ENCODE assay signal across 14 mouse cellular contexts in the genomic region with DNA sequence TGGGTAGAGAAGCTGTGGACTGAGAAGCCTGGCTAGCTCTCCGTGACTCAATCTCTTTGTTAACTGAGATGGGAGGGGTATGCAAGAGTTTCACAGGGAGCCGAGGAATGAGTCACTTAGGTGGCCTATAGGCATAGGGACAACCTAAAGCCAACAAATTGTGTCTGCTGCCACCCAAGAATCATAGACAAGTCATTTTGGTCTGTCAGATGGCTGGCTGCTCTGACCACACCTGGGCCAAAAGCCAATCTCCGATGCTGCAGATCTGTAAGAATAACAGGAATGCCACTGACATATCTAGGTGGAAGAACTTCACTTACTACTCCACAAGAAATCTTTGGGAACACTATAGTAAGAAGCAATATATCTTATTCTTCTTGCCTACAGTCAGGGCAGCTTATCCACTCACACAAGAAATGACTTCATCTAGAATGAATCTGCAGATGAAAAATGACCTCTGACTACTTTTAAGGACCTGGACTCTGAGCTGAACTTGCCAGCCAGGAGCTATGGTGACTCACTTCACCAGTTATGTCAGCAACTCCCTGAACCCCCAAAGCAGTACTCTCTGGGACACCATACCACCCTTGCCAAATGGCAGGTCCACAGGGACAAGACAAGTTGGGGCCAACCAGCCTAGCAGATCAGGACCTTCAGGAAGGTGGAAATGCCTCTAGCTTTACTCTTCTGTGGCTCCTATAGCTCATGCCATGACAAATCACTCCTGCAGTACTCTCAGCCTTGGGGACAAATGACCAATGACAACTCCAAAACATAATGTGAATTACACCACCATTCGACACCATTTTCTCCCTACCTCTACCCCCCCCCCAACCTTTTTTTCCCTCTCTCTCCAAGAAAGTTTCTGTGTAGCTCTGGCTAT. TPM values are rescaled to one million over a fixed set of nuclear protein-coding genes. Genes with fewer than 3 reads are reported as not detected.
DNase-seq lines count a peak whose midpoint lies in the region; ATAC-seq and TF ChIP-seq lines count a peak whose summit lies in the region.
"Had no signal": no experiment of that assay in that cellular context is flagged by ENCODE, and none has a peak within 500 bp of the region (broad histone marks: within the 10 kb centered on the region; RNA-seq: fewer than 3 reads in every experiment).

No protein-coding gene starts in this region.

- ATAC-seq in stomach, embryonic 16.5 days (ENCODE audit: insufficient read depth, low FRiP score) = no peak
- ATAC-seq: activated CD4-positive, CD25-positive, alpha-beta regulatory T cell, adult 4 months; inflammation-experienced regulatory T-cells, adult 6 months had no signal

- H3K9me3 ChIP-seq in stomach, embryonic 16.5 days (replicated peaks; ENCODE audit: control insufficient read depth, low read length) = no peaks in the 10 kb centered on the region
- H3K9me3 ChIP-seq: midbrain, embryonic 12.5 days had no signal

- peaks cover 69% of the 10 kb centered on the region for H3K36me3 ChIP-seq in heart, adult 2 months (ENCODE audit: control insufficient read depth, insufficient read depth, low read length)
- peaks cover 30% of the 10 kb centered on the region for H3K36me3 ChIP-seq in liver, adult 2 months (ENCODE audit: control insufficient read depth, insufficient read depth, low read length)
- H3K36me3 ChIP-seq in stomach, embryonic 16.5 days (ENCODE audit: control insufficient read depth, insufficient read depth, low read length) = peaks cover 12% of the 10 kb centered on the region; the same call in 1 of the 2 replicates

- TF ChIP-seq EP300 in heart, adult 2 months (IDR thresholded peaks at IDR 0.05; ENCODE audit: insufficient read depth, low read depth, low read length) = no peak

- no peak for TF ChIP-seq POLR2A in heart, adult 2 months (IDR thresholded peaks at IDR 0.05; ENCODE audit: insufficient read depth, low read depth, low read length)
- no peak for TF ChIP-seq POLR2A in liver, adult 2 months (IDR thresholded peaks at IDR 0.05; ENCODE audit: extremely low read depth, insufficient read depth, low read length)

- no peak for TF ChIP-seq CTCF in heart, adult 2 months (IDR thresholded peaks at IDR 0.05)
- TF ChIP-seq CTCF in liver, adult 2 months (IDR thresholded peaks at IDR 0.05; ENCODE audit: low read depth, low read length) = no peak

- H3K27ac ChIP-seq in heart, adult 2 months = peak overlapping the region; percentile 46
- peak overlapping the region; percentile 13 for H3K27ac ChIP-seq in liver, adult 2 months (replicated peaks; ENCODE audit: insufficient read depth, low read depth, low read length)
- H3K27ac ChIP-seq in stomach, embryonic 16.5 days (ENCODE audit: low read length) = peak overlapping the region; percentile 54
- H3K27ac ChIP-seq: midbrain, embryonic 12.5 days had no signal

- DNase-seq in heart, adult 2 months = peak in 1 of 2 experiments; percentile 31
- DNase-seq in heart, postnatal 4 days = no peak
- peak; percentile 76 for DNase-seq in liver, adult 2 months (ENCODE audit: extremely low read depth, low read depth, low spot score)
- DNase-seq in liver = no peak
- DNase-seq in adrenal gland, postnatal 25 days = peak; percentile 45
- no peak for DNase-seq in testis, postnatal 10 days (ENCODE audit: low spot score)
- DNase-seq in right cerebral cortex, postnatal 25 days = no peak
- DNase-seq: lung, adult 2 months had no signal

- intact Hi-C loops in heart, adult 2 months (cut with DNase I) = no loop called here

- WGBS in heart, adult 2 months = 38% methylated on average over 4 of the region's 4 CpGs
- WGBS in liver, adult 2 months = 60% methylated on average over 4 of the region's 4 CpGs
- WGBS in stomach, embryonic 16.5 days = 59% methylated on average over 4 of the region's 4 CpGs

- H3K4me1 ChIP-seq in heart, adult 2 months (ENCODE audit: control insufficient read depth, insufficient read depth, low read length) = peaks cover 37% of the 10 kb centered on the region
- H3K4me1 ChIP-seq in liver, adult 2 months (ENCODE audit: control insufficient read depth, insufficient read depth, low read length) = peaks cover 53% of the 10 kb centered on the region
- H3K4me1 ChIP-seq in stomach, embryonic 16.5 days (ENCODE audit: control insufficient read depth, insufficient read depth, low read length) = peaks cover 40% of the 10 kb centered on the region

- H3K79me2 ChIP-seq in heart, adult 2 months (replicated peaks; ENCODE audit: control insufficient read depth, insufficient read depth, low read length) = peaks cover 21% of the 10 kb centered on the region
- peaks cover 54% of the 10 kb centered on the region for H3K79me2 ChIP-seq in liver, adult 2 months (ENCODE audit: control insufficient read depth, insufficient read depth, low read length)

- no peak overlapping the region for H3K4me2 ChIP-seq in stomach, embryonic 16.5 days (ENCODE audit: low read depth, low read length)
- H3K4me2 ChIP-seq: midbrain, embryonic 12.5 days had no signal

- no peak overlapping the region; the same call in 1 of the 2 replicates for H3K4me3 ChIP-seq in heart, adult 2 months
- no peak overlapping the region for H3K4me3 ChIP-seq in liver, adult 2 months (ENCODE audit: insufficient read depth, low read depth, low read length)
- no peak overlapping the region for H3K4me3 ChIP-seq in stomach, embryonic 16.5 days (replicated peaks; ENCODE audit: low read length)
- H3K4me3 ChIP-seq: midbrain, embryonic 12.5 days had no signal

- no peak overlapping the region for H3K9ac ChIP-seq in heart, adult 2 months (ENCODE audit: low read depth, low read length)
- no peak overlapping the region for H3K9ac ChIP-seq in liver, adult 2 months (ENCODE audit: low read depth, low read length)
- H3K9ac ChIP-seq in stomach, embryonic 16.5 days (ENCODE audit: low read length) = no peak overlapping the region
- H3K9ac ChIP-seq: midbrain, embryonic 12.5 days had no signal

- H3K27me3 ChIP-seq in heart, adult 2 months (ENCODE audit: control insufficient read depth, insufficient read depth, low read length) = no peaks in the 10 kb centered on the region
- no peaks in the 10 kb centered on the region for H3K27me3 ChIP-seq in liver, adult 2 months (ENCODE audit: control insufficient read depth, insufficient read depth, low read length)
- H3K27me3 ChIP-seq in stomach, embryonic 16.5 days (ENCODE audit: control insufficient read depth, insufficient read depth, low read length) = no peaks in the 10 kb centered on the region
- H3K27me3 ChIP-seq: midbrain, embryonic 12.5 days had no signal

RNA-seq across cellular contexts. Expression of gene Csnk1d, which starts 6.4 kb away (rescaled TPM):
- 10 to 100 TPM; 48.7 to 55.9 TPM for total RNA-seq in heart, adult 2 months (2021)
- 33.9 and 45.6 TPM in 2 replicates for polyA plus RNA-seq in heart, adult 2 months (2012; rRNA removed)
- 10 to 100 TPM; 84.4 to 91.9 TPM for total RNA-seq in heart, postnatal 4 days (2021)
- 28.3 and 31.8 TPM in 2 replicates for total RNA-seq in liver, adult 2 months (2014; rRNA removed)
- polyA plus RNA-seq in liver, adult 2 months (2012; rRNA removed) = 34.2 and 36.4 TPM in 2 replicates
- total RNA-seq in adrenal gland, postnatal 25 days (2021) = 117 and 144 TPM in 2 replicates
- polyA plus RNA-seq in stomach, embryonic 16.5 days (2015; fragmentation: Nextera tagmentation; extraction: Ambion mirVana) = 104 and 114 TPM in 2 replicates

RNA-seq across cellular contexts. Expression of gene Slc16a3, which starts 36.4 kb away (rescaled TPM):
- total RNA-seq in heart, adult 2 months (2021) = 1 to 10 TPM; 1.2 to 1.3 TPM
- polyA plus RNA-seq in heart, adult 2 months (2012; rRNA removed) = 4.0 and 4.2 TPM in 2 replicates
- 10 to 100 TPM; 13.3 to 22.8 TPM for total RNA-seq in heart, postnatal 4 days (2021)
- 0.28 and 0.47 TPM in 2 replicates for total RNA-seq in liver, adult 2 months (2014; rRNA removed)
- polyA plus RNA-seq in liver, adult 2 months (2012; rRNA removed) = 0.51 and 0.52 TPM in 2 replicates
- total RNA-seq in adrenal gland, postnatal 25 days (2021) = 0.38 and 0.85 TPM in 2 replicates
- 53.5 and 64.3 TPM in 2 replicates for polyA plus RNA-seq in stomach, embryonic 16.5 days (2015; fragmentation: Nextera tagmentation; extraction: Ambion mirVana)

RNA-seq across cellular contexts. Expression of gene Ccdc57, which starts 52.0 kb away (rescaled TPM):
- total RNA-seq in heart, adult 2 months (2021) = 1 to 10 TPM in 1 of 2 experiments, under 1 TPM in 1; 0.86 to 1.1 TPM
- polyA plus RNA-seq in heart, adult 2 months (2012; rRNA removed) = 0.61 and 1.3 TPM in 2 replicates
- 1 to 10 TPM; 2.1 to 2.4 TPM for total RNA-seq in heart, postnatal 4 days (2021)
- total RNA-seq in liver, adult 2 months (2014; rRNA removed) = 1.5 and 2.3 TPM in 2 replicates
- 0.80 and 1.1 TPM in 2 replicates for polyA plus RNA-seq in liver, adult 2 months (2012; rRNA removed)
- total RNA-seq in adrenal gland, postnatal 25 days (2021) = 12.1 and 13.3 TPM in 2 replicates
- 5.2 and 5.3 TPM in 2 replicates for polyA plus RNA-seq in stomach, embryonic 16.5 days (2015; fragmentation: Nextera tagmentation; extraction: Ambion mirVana)

RNA-seq across cellular contexts. Expression of gene Cd7, which starts 54.5 kb away (rescaled TPM):
- under 1 TPM; 0.23 to 0.26 TPM for total RNA-seq in heart, adult 2 months (2021)
- 1.3 and 1.9 TPM in 2 replicates for polyA plus RNA-seq in heart, adult 2 months (2012; rRNA removed)
- total RNA-seq in heart, postnatal 4 days (2021) = under 1 TPM in 1 of 2 experiments, not detected in 1; 0.29 TPM
- 0.20 and 0.55 TPM in 2 replicates for total RNA-seq in liver, adult 2 months (2014; rRNA removed)
- polyA plus RNA-seq in liver, adult 2 months (2012; rRNA removed) = 1.5 and 3.4 TPM in 2 replicates
- not detected in 2 replicates for total RNA-seq in adrenal gland, postnatal 25 days (2021)
- polyA plus RNA-seq in stomach, embryonic 16.5 days (2015; fragmentation: Nextera tagmentation; extraction: Ambion mirVana) = 2.2 and 2.3 TPM in 2 replicates
- total RNA-seq: gastrocnemius, postnatal 36 days had no signal
- polyA plus RNA-seq: midbrain, embryonic 12.5 days; neural tube, embryonic 14.5 days had no signal

Comparison
In these comparisons a context has a peak if more than half of its experiments do, and no peak if none do; other contexts are left out.
1. DNase-seq: peak in liver, adult 2 months (single experiment) and adrenal gland, postnatal 25 days (single experiment); none in heart, postnatal 4 days (single experiment), liver (single experiment), testis, postnatal 10 days (single experiment) and right cerebral cortex, postnatal 25 days (single experiment).
2. Peak in every context shown above with its lines, with median percentiles within 50 percentile points of each other: H3K27ac ChIP-seq.